In genomic region chr17:35591731-35592130, GRCm38 (mm10) we compare ENCODE assay signal across 43 mouse cellular contexts. TPM values are rescaled to one million over a fixed set of nuclear protein-coding genes. Genes with fewer than 3 reads are reported as not detected.
DNase-seq lines count a peak whose midpoint lies in the region; ATAC-seq and TF ChIP-seq lines count a peak whose summit lies in the region.
"Had no signal": no experiment of that assay in that cellular context is flagged by ENCODE, and none has a peak within 500 bp of the region (broad histone marks: within the 10 kb centered on the region; RNA-seq: fewer than 3 reads in every experiment).

No protein-coding gene starts in this region.

- TF ChIP-seq POLR2A in testis, adult 2 months (IDR thresholded peaks at IDR 0.05; ENCODE audit: control insufficient read depth, low read depth, low read length) = no peak

- no peaks in the 10 kb centered on the region for H3K36me3 ChIP-seq in midbrain, embryonic 15.5 days (replicated peaks)
- no peaks in the 10 kb centered on the region for H3K36me3 ChIP-seq in midbrain, embryonic 10.5 days
- H3K36me3 ChIP-seq in testis, adult 2 months (ENCODE audit: control insufficient read depth, insufficient read depth, low read length) = no peaks in the 10 kb centered on the region
- H3K36me3 ChIP-seq: embryonic facial prominence, embryonic 12.5 days; heart, embryonic 12.5 days; intestine, embryonic 15.5 days; liver, embryonic 12.5 days; midbrain, embryonic 13.5 days; neural tube, embryonic 12.5 days had no signal

- no peak for DNase-seq in midbrain, embryonic 10.5 days (ENCODE audit: low spot score)
- no peak for DNase-seq in testis, postnatal 10 days (ENCODE audit: low spot score)
- peak; percentile 85 for DNase-seq in Patski (ENCODE audit: low read depth, low spot score)
- no peak for DNase-seq in adrenal gland, adult 18-20 months (ENCODE audit: low spot score in 2 of 2)
- DNase-seq: adrenal gland, adult 8-10 months; cerebellum, adult 8-10 months; cerebellum, postnatal 25 days; embryo, embryonic 11 days; heart, adult 2 months; heart, postnatal 4 days; kidney, adult 2 months; kidney, postnatal 36 days; left cerebral cortex, postnatal 4 days; liver, postnatal 0 days; lung, postnatal 4 days; thymus, postnatal 4 days had no signal

- CTCF ChIA-PET in Patski (lab: Charles Lee) = interaction anchor here (0.7 to 4.5 kb wide), 12 partner anchors 9 to 117 kb away, joined by 3 to 39 read pairs (median 4); partner anchors contain the start of gene Sfta2

- POLR2A ChIA-PET in Patski (lab: Charles Lee) = interaction anchor here (1.2 kb wide), 1 partner anchor 37 kb away, joined by 3 read pairs; no protein-coding TSS in a partner anchor

- no peak overlapping the region for H3K4me3 ChIP-seq in midbrain, embryonic 15.5 days
- no peak overlapping the region for H3K4me3 ChIP-seq in midbrain, embryonic 10.5 days
- peak overlapping the region; percentile 4 for H3K4me3 ChIP-seq in testis, adult 2 months (ENCODE audit: control insufficient read depth, low read depth, low read length)
- H3K4me3 ChIP-seq: embryonic facial prominence, embryonic 12.5 days; heart, adult 2 months; heart, embryonic 12.5 days; intestine, embryonic 15.5 days; left cerebral cortex, adult 2 months; liver, embryonic 12.5 days; megakaryocyte, embryonic 14.5 days; midbrain, embryonic 13.5 days; neural tube, embryonic 12.5 days had no signal

- H3K4me2 ChIP-seq in midbrain, embryonic 15.5 days = no peak overlapping the region
- H3K4me2 ChIP-seq: embryonic facial prominence, embryonic 12.5 days; heart, embryonic 12.5 days; intestine, embryonic 15.5 days; liver, embryonic 12.5 days; midbrain, embryonic 13.5 days; neural tube, embryonic 12.5 days had no signal

- H3K27ac ChIP-seq in midbrain, embryonic 15.5 days = peak overlapping the region; percentile 70; the same call in 1 of the 2 replicates
- H3K27ac ChIP-seq in midbrain, embryonic 10.5 days (replicated peaks) = no peak overlapping the region
- H3K27ac ChIP-seq in testis, adult 2 months (ENCODE audit: control insufficient read depth, insufficient read depth, low read depth, low read length) = no peak overlapping the region
- H3K27ac ChIP-seq: embryonic facial prominence, embryonic 12.5 days; heart, adult 2 months; intestine, embryonic 15.5 days; liver, embryonic 12.5 days; neural tube, embryonic 12.5 days; stomach, postnatal 0 days had no signal

- no peak for ATAC-seq in midbrain, embryonic 15.5 days (replicated peaks)
- peak; percentile 72 for ATAC-seq in Patski
- ATAC-seq: liver, embryonic 12.5 days; liver, postnatal 0 days had no signal

- in situ Hi-C loops in Patski (cut with MboI; ENCODE audit: low pct_unique_long_range_greater_than_20kb) = no loop called here

- H3K4me1 ChIP-seq in midbrain, embryonic 15.5 days = 0 out of 2 replicates have a peak, but pooled peaks cover 6% of the 10 kb centered on the region
- H3K4me1 ChIP-seq in midbrain, embryonic 10.5 days = peaks cover 6% of the 10 kb centered on the region
- peaks cover 12% of the 10 kb centered on the region for H3K4me1 ChIP-seq in testis, adult 2 months (ENCODE audit: control insufficient read depth, insufficient read depth, low read length)
- H3K4me1 ChIP-seq: embryonic facial prominence, embryonic 12.5 days; heart, embryonic 12.5 days; intestine, embryonic 15.5 days; liver, embryonic 12.5 days; neural tube, embryonic 12.5 days had no signal

- no peaks in the 10 kb centered on the region for H3K9me3 ChIP-seq in midbrain, embryonic 15.5 days
- no peaks in the 10 kb centered on the region; the same call in 1 of the 2 replicates for H3K9me3 ChIP-seq in midbrain, embryonic 10.5 days (replicated peaks)
- H3K9me3 ChIP-seq: intestine, embryonic 15.5 days; liver, embryonic 12.5 days; midbrain, embryonic 13.5 days had no signal

- H3K9ac ChIP-seq in midbrain, embryonic 15.5 days = no peak overlapping the region
- H3K9ac ChIP-seq: embryonic facial prominence, embryonic 12.5 days; heart, embryonic 12.5 days; hindbrain, embryonic 14.5 days; intestine, embryonic 15.5 days; liver, embryonic 12.5 days; liver, postnatal 0 days; midbrain, embryonic 13.5 days; neural tube, embryonic 12.5 days had no signal

- no peak for TF ChIP-seq CTCF in testis, adult 2 months (IDR thresholded peaks at IDR 0.05; ENCODE audit: control insufficient read depth, insufficient read depth, insufficient replicate concordance, low read depth, low read length)
- no peak for TF ChIP-seq CTCF in Patski (IDR thresholded peaks at IDR 0.05)

- no peaks in the 10 kb centered on the region; the same call in 1 of the 2 replicates for H3K27me3 ChIP-seq in midbrain, embryonic 15.5 days (replicated peaks)
- H3K27me3 ChIP-seq in midbrain, embryonic 10.5 days (ENCODE audit: low read depth, poor library complexity, severe bottlenecking) = no peaks in the 10 kb centered on the region
- H3K27me3 ChIP-seq in testis, adult 2 months (ENCODE audit: control insufficient read depth, insufficient read depth, low read length) = 0 out of 2 replicates have a peak, but pooled peaks cover 2% of the 10 kb centered on the region
- H3K27me3 ChIP-seq in Patski = no peaks in the 10 kb centered on the region
- H3K27me3 ChIP-seq: embryonic facial prominence, embryonic 12.5 days; heart, embryonic 12.5 days; intestine, embryonic 15.5 days; midbrain, embryonic 13.5 days; neural tube, embryonic 12.5 days had no signal

- WGBS in midbrain, embryonic 15.5 days = 93% methylated on average over 15 of the region's 15 CpGs
- WGBS in midbrain, embryonic 10.5 days = 95% methylated on average over 15 of the region's 15 CpGs

RNA-seq across cellular contexts. Expression of gene Sfta2, which starts 9.6 kb away (rescaled TPM):
- polyA plus RNA-seq in midbrain, embryonic 15.5 days (2015; fragmentation: Nextera tagmentation; extraction: Ambion mirVana) = not detected in 2 replicates
- not detected in 2 replicates for polyA plus RNA-seq in midbrain, embryonic 10.5 days (2016; fragmentation: Nextera tagmentation; extraction: Ambion mirVana)
- polyA plus RNA-seq in testis, adult 2 months (2012; rRNA removed) = not detected in 2 replicates
- polyA plus RNA-seq in Patski (2021) = not detected
- not detected for total RNA-seq in adrenal gland, adult 18-20 months (2021)
- total RNA-seq: adrenal gland, adult 8-10 months; adrenal gland, postnatal 4 days; CH12.LX; gastrocnemius, adult 8-10 months; gastrocnemius, postnatal 4 days; heart, adult 2 months; heart, postnatal 4 days; layer of hippocampus, adult 2 months; layer of hippocampus, postnatal 14 days; left cerebral cortex, adult 2 months; left cerebral cortex, postnatal 4 days; MEL had no signal
- polyA plus RNA-seq: activated CD4-positive, CD25-positive, alpha-beta regulatory T cell, adult 4 months; C2C12; embryonic facial prominence, embryonic 12.5 days; heart, embryonic 12.5 days; heart, postnatal 0 days; hindbrain, embryonic 14.5 days; limb, embryonic 14.5 days; liver, embryonic 12.5 days; liver, postnatal 0 days; midbrain, embryonic 13.5 days; neural tube, embryonic 12.5 days; spleen, adult 2 months; thymus, postnatal 0 days had no signal

RNA-seq across cellular contexts. Expression of gene 2300002M23Rik, which starts 24.5 kb away (rescaled TPM):
- not detected in 2 replicates for polyA plus RNA-seq in midbrain, embryonic 15.5 days (2015; fragmentation: Nextera tagmentation; extraction: Ambion mirVana)
- not detected in 2 replicates for polyA plus RNA-seq in midbrain, embryonic 10.5 days (2016; fragmentation: Nextera tagmentation; extraction: Ambion mirVana)
- polyA plus RNA-seq in testis, adult 2 months (2012; rRNA removed) = 1.8 TPM in 1 of 2 replicates, not detected in the other
- not detected for polyA plus RNA-seq in Patski (2021)
- not detected for total RNA-seq in adrenal gland, adult 18-20 months (2021)
- total RNA-seq: adrenal gland, adult 8-10 months; adrenal gland, postnatal 4 days; CH12.LX; gastrocnemius, adult 8-10 months; gastrocnemius, postnatal 4 days; heart, adult 2 months; heart, postnatal 4 days; layer of hippocampus, adult 2 months; layer of hippocampus, postnatal 14 days; left cerebral cortex, adult 2 months; left cerebral cortex, postnatal 4 days; MEL had no signal
- polyA plus RNA-seq: activated CD4-positive, CD25-positive, alpha-beta regulatory T cell, adult 4 months; C2C12; embryonic facial prominence, embryonic 12.5 days; forebrain, embryonic 14.5 days; heart, adult 2 months; heart, embryonic 12.5 days; heart, postnatal 0 days; hindbrain, embryonic 14.5 days; intestine, embryonic 15.5 days; kidney, embryonic 16.5 days; liver, embryonic 12.5 days; liver, postnatal 0 days; midbrain, embryonic 13.5 days; neural tube, embryonic 12.5 days; spleen, adult 2 months had no signal

RNA-seq across cellular contexts. Expression of gene Gm9573, which starts 34.7 kb away (rescaled TPM):
- polyA plus RNA-seq in midbrain, embryonic 15.5 days (2015; fragmentation: Nextera tagmentation; extraction: Ambion mirVana) = not detected in 2 replicates
- polyA plus RNA-seq in midbrain, embryonic 10.5 days (2016; fragmentation: Nextera tagmentation; extraction: Ambion mirVana) = not detected in 2 replicates
- polyA plus RNA-seq in testis, adult 2 months (2012; rRNA removed) = 0.36 TPM in 1 of 2 replicates, not detected in the other
- polyA plus RNA-seq in Patski (2021) = not detected
- total RNA-seq in adrenal gland, adult 18-20 months (2021) = not detected
- total RNA-seq: adrenal gland, adult 8-10 months; adrenal gland, postnatal 4 days; CH12.LX; gastrocnemius, adult 8-10 months; gastrocnemius, postnatal 4 days; heart, adult 2 months; heart, postnatal 4 days; layer of hippocampus, adult 2 months; layer of hippocampus, postnatal 14 days; left cerebral cortex, adult 2 months; left cerebral cortex, postnatal 4 days; MEL had no signal
- polyA plus RNA-seq: activated CD4-positive, CD25-positive, alpha-beta regulatory T cell, adult 4 months; C2C12; embryonic facial prominence, embryonic 12.5 days; forebrain, embryonic 14.5 days; heart, adult 2 months; heart, embryonic 12.5 days; heart, postnatal 0 days; hindbrain, embryonic 14.5 days; intestine, embryonic 15.5 days; kidney, adult 2 months; kidney, embryonic 16.5 days; limb, embryonic 14.5 days; liver, embryonic 12.5 days; liver, postnatal 0 days; midbrain, embryonic 13.5 days; neural tube, embryonic 12.5 days; spleen, adult 2 months had no signal

RNA-seq across cellular contexts. Expression of gene Cdsn, which starts 39.8 kb away (rescaled TPM):
- polyA plus RNA-seq in midbrain, embryonic 15.5 days (2015; fragmentation: Nextera tagmentation; extraction: Ambion mirVana) = 0.06 TPM in 2 replicates
- 0.07 and 0.10 TPM in 2 replicates for polyA plus RNA-seq in midbrain, embryonic 10.5 days (2016; fragmentation: Nextera tagmentation; extraction: Ambion mirVana)
- polyA plus RNA-seq in testis, adult 2 months (2012; rRNA removed) = 8.7 and 9.5 TPM in 2 replicates
- 8.6 TPM for polyA plus RNA-seq in Patski (2021)
- 1 to 10 TPM in 1 of 2 experiments, under 1 TPM in 1; 0.10 to 7.1 TPM for total RNA-seq in adrenal gland, adult 18-20 months (2021)
- polyA plus RNA-seq: activated CD4-positive, CD25-positive, alpha-beta regulatory T cell, adult 4 months; liver, embryonic 12.5 days; liver, postnatal 0 days; neural tube, embryonic 12.5 days had no signal

RNA-seq across cellular contexts. Expression of gene Mucl3, which starts 51.8 kb away (rescaled TPM):
- not detected in 2 replicates for polyA plus RNA-seq in midbrain, embryonic 15.5 days (2015; fragmentation: Nextera tagmentation; extraction: Ambion mirVana)
- 0.17 and 0.22 TPM in 2 replicates for polyA plus RNA-seq in midbrain, embryonic 10.5 days (2016; fragmentation: Nextera tagmentation; extraction: Ambion mirVana)
- polyA plus RNA-seq in testis, adult 2 months (2012; rRNA removed) = 0.10 and 0.11 TPM in 2 replicates
- not detected for polyA plus RNA-seq in Patski (2021)
- not detected for total RNA-seq in adrenal gland, adult 18-20 months (2021)
- total RNA-seq: adrenal gland, adult 8-10 months; gastrocnemius, adult 8-10 months; gastrocnemius, postnatal 4 days; heart, adult 2 months; heart, postnatal 4 days; layer of hippocampus, adult 2 months; layer of hippocampus, postnatal 14 days; left cerebral cortex, adult 2 months; left cerebral cortex, postnatal 4 days had no signal
- polyA plus RNA-seq: forebrain, embryonic 14.5 days; heart, adult 2 months; heart, postnatal 0 days; kidney, adult 2 months; liver, postnatal 0 days; midbrain, embryonic 13.5 days; neural tube, embryonic 12.5 days; spleen, adult 2 months had no signal
